Mouse (Mus musculus) kidney, embryonic 15.5 days (tissue): Measurements from ENCODE around the gene Kif13a. TPM values are rescaled to one million over a fixed set of nuclear protein-coding genes. Genes with fewer than 3 reads are reported as not detected.

ENCODE experiments used
- ATAC-seq: fragments of 200-750 bp; cut with Nextera tagmentation; replicated peaks from 2 replicates; pipeline ENCODE4 v1.8.0; 2017; ENCODE audit warnings: moderate TSS enrichment; ENCODE audit not compliant: low FRiP score
- H3K27ac ChIP-seq: fragments of 300-500 bp; sonication (generic); 2 replicates; pipeline ENCODE4 v1.5.1; 2015; ENCODE audit warnings: mild to moderate bottlenecking, inconsistent platforms
- H3K27me3 ChIP-seq: fragments of 300-500 bp; sonication (generic); 2 replicates; pipeline ENCODE4 v1.6.1; 2015; ENCODE audit warnings: inconsistent platforms
- H3K36me3 ChIP-seq: fragments of 300-500 bp; sonication (generic); 2 replicates; pipeline ENCODE4 v1.6.1; 2015; ENCODE audit warnings: inconsistent platforms
- H3K4me1 ChIP-seq: fragments of 300-500 bp; sonication (generic); 2 replicates; pipeline ENCODE4 v1.6.1; 2015; ENCODE audit warnings: inconsistent platforms
- H3K4me2 ChIP-seq: fragments of 300-500 bp; sonication (generic); 2 replicates; pipeline ENCODE4 v1.6.1; 2015; ENCODE audit warnings: moderate library complexity, mild to moderate bottlenecking, inconsistent platforms
- H3K4me3 ChIP-seq: fragments of 300-500 bp; sonication (generic); replicated peaks from 2 replicates; pipeline ENCODE4 v1.5.1; 2015; ENCODE audit warnings: mild to moderate bottlenecking, inconsistent platforms
- H3K9ac ChIP-seq: fragments of 300-500 bp; sonication (generic); 2 replicates; pipeline ENCODE4 v1.6.1; 2015; ENCODE audit warnings: mild to moderate bottlenecking, inconsistent platforms
- H3K9me3 ChIP-seq: fragments of 300-500 bp; sonication (generic); replicated peaks from 2 replicates; pipeline ENCODE4 v1.6.1; 2016; ENCODE audit warnings: inconsistent platforms
- WGBS: fragments of 180-500 bp; shearing (Covaris S2); methylation state at CpG from one replicate; pipeline ENCODE4 v1.1.7; 2015; ENCODE audit warnings: mixed read lengths; 5-methylcytosine and 5-hydroxymethylcytosine counted together
- polyA plus RNA-seq: library from polyadenylated mRNA; unstranded; fragments of >200 nt; fragmentation: Nextera tagmentation; extraction: Ambion mirVana; gene quantifications from 2 replicates; pipeline ENCODE4 v1.2.1, GENCODE M21; 2015

Kif13a gene
- polyA plus RNA-seq, 1 experiment from 2014 or later = 14.3 TPM

DNA sequence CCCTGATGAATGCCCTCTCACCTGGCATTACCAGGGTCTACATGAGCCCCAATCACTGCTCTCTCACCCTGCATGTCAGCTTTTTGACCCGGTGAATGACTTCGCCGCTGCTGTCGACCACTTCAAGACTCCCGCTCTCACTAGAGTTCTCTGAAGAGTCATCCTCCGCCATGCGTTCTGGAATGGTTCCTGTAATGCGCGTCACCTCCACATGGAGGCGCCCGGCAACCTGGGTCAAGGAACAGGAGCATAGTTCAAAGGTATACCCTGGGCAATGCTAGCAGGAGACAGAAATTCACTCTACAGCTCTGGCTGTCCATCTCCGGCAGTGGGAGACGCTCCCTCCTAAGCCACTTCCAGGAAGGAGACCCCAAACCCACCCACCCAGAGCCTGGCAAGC lies 135.8 kb downstream of the Kif13a start:
- WGBS = 85% methylated on average over 13 of the region's 13 CpGs
- Histone ChIP-seq H3K9me3 (no peaks in the 10 kb centered on the region), H3K27me3 (no peaks in the 10 kb centered on the region), H3K4me1 (no peaks in the 10 kb centered on the region), H3K36me3 (peaks cover 60% of the 10 kb centered on the region), H3K4me2 (no peak overlapping the region), H3K4me3 (no peak overlapping the region), H3K27ac (no peak overlapping the region), H3K9ac (no peak overlapping the region)
- no peak for ATAC-seq

DNA sequence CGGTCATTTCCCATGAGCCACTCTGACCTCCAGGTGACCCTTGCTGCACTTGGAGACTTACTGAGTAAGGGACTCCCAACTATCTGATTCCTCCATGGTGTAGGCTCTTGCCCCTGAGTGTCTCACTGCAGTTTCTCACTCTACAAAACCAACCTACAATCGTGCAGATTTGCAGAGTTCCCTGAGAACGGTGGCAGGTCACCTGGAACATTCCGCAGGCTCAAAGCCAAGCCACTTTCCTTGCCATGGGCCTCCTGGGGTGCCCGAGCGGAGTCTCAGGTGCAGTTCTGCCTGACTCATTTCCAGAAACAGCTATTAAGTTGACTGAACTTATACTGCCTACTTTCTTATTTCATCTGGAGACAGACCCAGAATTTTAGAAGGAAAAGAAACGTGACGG lies 141.2 kb downstream of the Kif13a start:
- peak overlapping the region; percentile 78 for H3K27ac ChIP-seq
- no peak overlapping the region for H3K4me3 ChIP-seq
- peaks cover 6% of the 10 kb centered on the region for H3K4me1 ChIP-seq
- 48% methylated on average over 8 of the region's 8 CpGs for WGBS
- no peak overlapping the region for H3K9ac ChIP-seq
- no peaks in the 10 kb centered on the region for H3K9me3 ChIP-seq
- H3K36me3 ChIP-seq = peaks cover 54% of the 10 kb centered on the region
- ATAC-seq = no peak
- no peak overlapping the region for H3K4me2 ChIP-seq
- no peaks in the 10 kb centered on the region for H3K27me3 ChIP-seq

DNA sequence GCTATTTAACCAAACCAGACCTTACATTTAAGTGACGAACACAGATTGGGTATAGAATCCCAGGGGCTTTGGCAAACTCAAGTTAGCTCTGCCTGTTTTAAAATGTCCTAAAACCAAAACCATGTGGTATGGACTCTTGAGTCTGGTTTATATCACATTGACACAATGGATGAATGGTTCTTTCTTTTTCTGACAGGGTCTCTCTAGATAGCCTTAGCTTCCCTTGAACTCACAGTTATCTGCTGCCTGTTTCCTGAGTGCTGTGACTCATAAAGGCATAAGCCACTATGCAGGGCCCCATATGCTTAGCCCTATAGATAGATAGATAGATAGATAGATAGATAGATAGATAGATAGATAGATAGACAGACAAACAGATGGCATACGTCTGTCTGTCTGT lies 142.8 kb downstream of the Kif13a start:
- Histone ChIP-seq H3K4me2 (no peak overlapping the region), H3K27ac (no peak overlapping the region)

DNA sequence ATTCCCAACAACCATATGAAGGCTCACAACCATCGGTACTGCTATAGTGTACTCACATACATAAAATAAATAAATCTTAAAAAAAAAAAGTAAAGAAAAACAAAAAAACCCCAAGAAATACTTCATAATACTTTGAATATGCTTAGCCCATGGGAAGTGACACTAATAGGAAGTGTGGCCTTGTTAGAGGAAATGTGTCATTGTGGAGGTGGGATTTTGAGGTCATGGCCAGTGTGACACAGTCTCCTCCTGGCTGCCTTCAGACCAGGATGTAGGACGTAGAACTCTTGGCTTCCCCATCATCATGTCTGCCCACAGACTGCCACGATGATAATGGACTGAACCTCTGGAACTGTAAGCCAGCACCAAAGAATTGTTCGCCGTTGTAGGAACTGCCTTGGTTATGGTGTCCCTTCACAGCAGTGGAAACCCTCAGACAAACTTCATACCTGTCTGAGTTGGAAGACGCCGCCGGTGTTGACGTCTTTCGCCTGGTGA lies 143.6 kb downstream of the Kif13a start:
- Histone ChIP-seq H3K36me3 (peaks cover 48% of the 10 kb centered on the region), H3K4me3 (no peak overlapping the region), H3K4me1 (peaks cover 6% of the 10 kb centered on the region), H3K4me2 (no peak overlapping the region), H3K9ac (no peak overlapping the region), H3K27me3 (no peaks in the 10 kb centered on the region), H3K27ac (no peak overlapping the region), H3K9me3 (no peaks in the 10 kb centered on the region)
- ATAC-seq = no peak
- WGBS = 93% methylated on average over 10 of the region's 10 CpGs

More for the DNA sequence above, 142.8 kb downstream of the Kif13a start:
- no peak overlapping the region for H3K9ac ChIP-seq
- H3K4me3 ChIP-seq = no peak overlapping the region
- no peaks in the 10 kb centered on the region for H3K27me3 ChIP-seq
- H3K36me3 ChIP-seq = peaks cover 49% of the 10 kb centered on the region
- ATAC-seq = no peak
- WGBS = 81% methylated on average over 2 of the region's 2 CpGs
- peaks cover 6% of the 10 kb centered on the region for H3K4me1 ChIP-seq
- H3K9me3 ChIP-seq = no peaks in the 10 kb centered on the region

DNA sequence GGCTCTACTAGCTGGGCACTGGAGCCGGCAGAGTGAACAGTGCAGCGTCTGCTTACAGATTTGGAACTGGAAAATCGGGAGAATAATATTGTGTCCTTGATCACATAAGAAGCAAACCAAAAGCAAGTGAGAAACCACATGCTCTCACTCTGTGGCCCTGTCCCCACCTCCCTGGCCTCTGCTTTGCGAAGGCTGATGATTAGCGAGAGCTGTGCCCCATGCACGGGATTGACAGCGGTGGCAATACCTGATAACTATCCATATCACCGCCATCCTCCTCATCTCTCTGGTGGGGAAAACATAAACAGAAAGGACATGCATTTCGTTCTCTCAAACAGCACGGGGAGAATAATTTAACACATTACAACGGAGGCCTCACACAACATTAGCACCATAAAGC lies 149.3 kb downstream of the Kif13a start:
- WGBS = 76% methylated on average over 11 of the region's 11 CpGs

DNA sequence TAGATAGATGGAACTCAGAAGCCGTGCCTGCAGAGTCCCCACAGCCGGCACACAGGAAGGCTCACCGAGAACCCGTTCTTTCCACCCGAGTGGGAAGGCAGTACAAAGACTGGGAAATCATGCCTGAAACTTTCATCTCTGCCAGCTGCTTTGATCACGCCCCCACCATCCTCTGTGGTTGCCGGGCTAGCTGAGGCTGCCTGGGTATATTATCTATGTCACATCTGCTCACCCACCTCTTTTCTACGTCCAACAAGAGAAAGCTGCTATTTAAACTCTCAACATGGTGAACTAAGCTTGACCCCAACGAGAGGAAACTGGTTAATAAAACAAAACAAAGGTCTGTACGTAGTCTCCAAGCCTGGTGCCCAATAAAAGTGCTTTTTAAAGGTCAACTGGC lies 149.8 kb downstream of the Kif13a start:
- H3K27me3 ChIP-seq = no peaks in the 10 kb centered on the region
- peak overlapping the region; percentile 43 for H3K27ac ChIP-seq
- ATAC-seq = no peak
- H3K4me3 ChIP-seq = no peak overlapping the region
- H3K4me1 ChIP-seq = peaks cover 11% of the 10 kb centered on the region
- no peak overlapping the region for H3K9ac ChIP-seq
- H3K4me2 ChIP-seq = no peak overlapping the region
- no peaks in the 10 kb centered on the region for H3K9me3 ChIP-seq
- 34% methylated on average over 10 of the region's 10 CpGs for WGBS
- peaks cover 31% of the 10 kb centered on the region for H3K36me3 ChIP-seq

More for the DNA sequence above, 149.3 kb downstream of the Kif13a start:
- peak overlapping the region; percentile 43 for H3K27ac ChIP-seq
- ATAC-seq = no peak
- peaks cover 11% of the 10 kb centered on the region for H3K4me1 ChIP-seq
- H3K27me3 ChIP-seq = no peaks in the 10 kb centered on the region
- no peaks in the 10 kb centered on the region for H3K9me3 ChIP-seq
- H3K4me2 ChIP-seq = no peak overlapping the region
- no peak overlapping the region for H3K9ac ChIP-seq
- H3K4me3 ChIP-seq = no peak overlapping the region
- H3K36me3 ChIP-seq = peaks cover 29% of the 10 kb centered on the region

DNA sequence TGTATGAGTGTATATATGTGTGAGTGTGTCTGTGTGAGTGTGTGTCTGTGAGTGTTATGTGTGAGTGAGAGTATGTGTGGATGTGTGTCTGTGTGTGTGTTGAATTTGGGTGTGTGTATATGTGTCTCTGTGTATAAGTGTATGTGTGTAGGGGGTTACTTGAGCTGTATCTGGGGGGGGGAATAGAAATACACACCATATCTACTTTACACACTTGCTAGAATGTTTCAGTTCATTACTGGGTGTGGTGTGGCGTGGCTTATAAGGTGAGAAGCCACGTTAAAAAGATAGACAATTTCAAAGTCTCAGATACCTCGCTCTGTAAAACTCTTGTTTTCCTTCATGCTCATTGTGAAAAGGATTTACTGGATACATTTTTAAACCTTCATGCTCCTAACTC lies 152.2 kb downstream of the Kif13a start:
- H3K4me1 ChIP-seq = peaks cover 11% of the 10 kb centered on the region
- 91% methylated on average over 3 of the region's 3 CpGs for WGBS
- peaks cover 37% of the 10 kb centered on the region for H3K36me3 ChIP-seq
- no peaks in the 10 kb centered on the region for H3K9me3 ChIP-seq
- H3K27ac ChIP-seq = no peak overlapping the region
- H3K9ac ChIP-seq = no peak overlapping the region
- H3K27me3 ChIP-seq = no peaks in the 10 kb centered on the region
- H3K4me2 ChIP-seq = no peak overlapping the region
- no peak overlapping the region for H3K4me3 ChIP-seq
- no peak for ATAC-seq

DNA sequence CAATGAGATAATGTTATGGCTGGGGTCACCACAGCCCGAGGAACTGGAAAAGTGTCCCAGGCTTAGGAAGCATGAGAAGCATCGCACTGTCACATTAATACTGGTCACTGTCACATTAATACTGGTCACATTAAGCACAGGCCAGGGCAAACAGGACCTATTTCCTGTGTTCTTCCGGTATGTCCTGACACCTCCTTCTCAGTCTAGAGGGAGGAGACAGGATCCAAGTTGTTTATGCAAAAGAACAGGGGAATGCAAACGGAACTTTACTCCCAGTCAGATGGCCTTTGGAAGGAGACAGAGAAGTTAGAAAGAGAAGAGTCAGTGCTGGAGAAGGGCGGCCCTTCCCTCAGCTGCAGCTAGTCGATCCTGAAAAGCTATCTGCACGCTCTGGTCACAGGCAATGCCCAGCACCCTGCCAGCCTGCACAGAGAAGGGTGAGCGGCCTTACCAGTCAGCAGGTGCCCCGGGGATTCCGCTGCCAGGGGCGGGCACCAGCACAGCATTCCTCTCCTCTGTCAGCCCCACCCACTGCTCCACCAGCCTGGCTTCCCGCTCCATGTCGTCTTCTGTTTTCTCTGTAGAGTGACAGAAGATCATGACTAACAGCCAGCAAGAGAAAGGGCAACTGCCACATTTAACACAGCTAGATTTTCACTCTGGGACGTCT lies 152.9 kb downstream of the Kif13a start:
- Histone ChIP-seq H3K4me3 (no peak overlapping the region), H3K9ac (no peak overlapping the region), H3K4me2 (no peak overlapping the region), H3K36me3 (peaks cover 42% of the 10 kb centered on the region), H3K27ac (no peak overlapping the region), H3K27me3 (no peaks in the 10 kb centered on the region), H3K9me3 (no peaks in the 10 kb centered on the region), H3K4me1 (peaks cover 11% of the 10 kb centered on the region)
- 64% methylated on average over 14 of the region's 14 CpGs for WGBS
- no peak for ATAC-seq

DNA sequence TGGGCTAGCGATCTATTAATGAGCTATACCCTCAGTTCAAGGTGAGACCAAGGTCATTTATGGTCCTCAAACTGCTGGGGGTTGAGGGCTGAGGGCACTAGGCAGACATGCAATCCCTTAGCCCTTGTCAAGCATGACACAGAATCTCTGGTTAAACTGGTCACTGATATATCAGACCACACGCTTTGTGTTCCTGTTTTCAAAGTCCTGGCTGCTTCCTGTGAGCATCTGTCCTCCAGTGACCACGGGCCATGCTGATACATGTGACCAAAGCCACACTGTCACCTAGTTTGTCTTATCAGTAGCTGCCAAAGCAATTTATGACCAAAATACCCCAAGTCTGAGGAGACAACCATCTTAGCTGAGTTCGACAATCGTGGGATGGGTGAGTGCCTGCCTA lies 154.7 kb downstream of the Kif13a start:
- H3K4me2 ChIP-seq = no peak overlapping the region
- no peaks in the 10 kb centered on the region for H3K9me3 ChIP-seq
- no peak overlapping the region for H3K9ac ChIP-seq
- no peak for ATAC-seq
- no peak overlapping the region for H3K4me3 ChIP-seq
- no peak overlapping the region for H3K27ac ChIP-seq
- WGBS = 88% methylated on average over 5 of the region's 5 CpGs
- H3K27me3 ChIP-seq = no peaks in the 10 kb centered on the region
- H3K36me3 ChIP-seq = peaks cover 60% of the 10 kb centered on the region
- peaks cover 6% of the 10 kb centered on the region for H3K4me1 ChIP-seq

DNA sequence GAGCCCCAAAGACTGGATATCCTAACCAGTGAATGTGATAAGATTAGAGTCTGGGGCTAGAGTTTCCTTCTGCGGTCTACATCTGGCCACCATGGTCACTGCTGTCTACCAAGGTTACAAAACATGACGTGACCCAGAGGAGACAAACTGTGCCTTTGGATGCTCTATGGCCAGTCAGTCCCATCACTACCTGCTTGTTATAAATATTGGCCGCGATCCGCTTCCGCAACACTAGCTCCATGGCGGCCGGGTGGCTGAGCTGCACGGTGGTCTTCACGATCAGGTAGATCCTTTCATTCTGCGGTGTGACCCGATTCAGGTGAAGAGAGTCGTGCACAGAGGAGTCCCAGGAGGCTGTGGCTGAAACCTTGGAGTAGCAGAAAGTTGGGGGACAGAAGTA lies 157.1 kb downstream of the Kif13a start:
- no peak overlapping the region for H3K9ac ChIP-seq
- no peaks in the 10 kb centered on the region for H3K27me3 ChIP-seq
- H3K9me3 ChIP-seq = no peaks in the 10 kb centered on the region
- ATAC-seq = no peak
- no peak overlapping the region for H3K27ac ChIP-seq
- H3K36me3 ChIP-seq = peaks cover 72% of the 10 kb centered on the region
- H3K4me2 ChIP-seq = no peak overlapping the region
- no peaks in the 10 kb centered on the region for H3K4me1 ChIP-seq
- no peak overlapping the region for H3K4me3 ChIP-seq
- 94% methylated on average over 13 of the region's 13 CpGs for WGBS

DNA sequence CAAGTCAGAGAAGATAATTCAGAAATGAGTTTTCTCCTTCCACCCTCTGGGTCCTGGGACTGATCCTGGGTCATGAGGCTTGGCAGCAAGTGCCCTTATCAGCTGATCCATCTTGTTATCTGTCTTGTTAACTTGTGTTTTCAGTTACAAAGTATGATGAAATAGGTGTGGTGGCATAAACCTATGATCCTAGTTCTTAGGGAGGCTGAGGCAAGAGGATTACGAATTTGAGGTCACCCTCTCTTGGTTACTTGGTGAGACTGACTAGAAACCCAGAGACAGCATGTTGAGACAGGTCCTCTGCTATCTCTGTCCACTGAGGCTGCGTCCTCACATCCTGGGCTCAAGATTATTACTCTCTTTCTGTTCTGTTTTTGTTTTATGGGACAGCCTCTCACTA lies 164.3 kb downstream of the Kif13a start:
- H3K9ac ChIP-seq = no peak overlapping the region
- peaks cover 4% of the 10 kb centered on the region for H3K4me1 ChIP-seq
- H3K27me3 ChIP-seq = no peaks in the 10 kb centered on the region
- ATAC-seq = no peak
- no peaks in the 10 kb centered on the region for H3K9me3 ChIP-seq
- H3K36me3 ChIP-seq = peaks cover 67% of the 10 kb centered on the region
- H3K4me2 ChIP-seq = no peak overlapping the region
- no peak overlapping the region for H3K4me3 ChIP-seq
- no peak overlapping the region for H3K27ac ChIP-seq
- WGBS = 92% methylated on average over 2 of the region's 2 CpGs

DNA sequence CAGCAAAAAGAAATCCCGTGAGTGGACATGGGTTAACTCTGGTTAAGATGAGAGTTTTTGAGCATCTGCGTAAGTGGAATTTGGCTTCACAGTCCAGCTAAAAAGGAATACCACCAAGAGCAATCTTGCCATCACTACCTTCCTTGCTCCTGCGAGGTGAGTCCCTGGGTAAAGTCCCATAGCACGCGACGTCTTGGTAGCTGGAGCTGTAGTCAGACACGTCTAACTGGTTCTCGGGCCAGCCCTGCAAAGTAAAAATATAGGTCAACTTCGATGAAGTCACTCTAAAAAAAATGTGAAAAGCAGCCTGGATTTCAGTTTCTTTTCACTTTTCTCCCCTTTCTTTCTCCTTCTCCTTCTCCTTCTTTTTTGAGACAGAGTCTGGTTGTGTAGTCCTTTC lies 166.5 kb downstream of the Kif13a start:
- peaks cover 69% of the 10 kb centered on the region for H3K36me3 ChIP-seq
- H3K27me3 ChIP-seq = no peaks in the 10 kb centered on the region
- H3K9ac ChIP-seq = no peak overlapping the region
- 87% methylated on average over 9 of the region's 9 CpGs for WGBS
- no peak overlapping the region for H3K4me3 ChIP-seq
- H3K4me2 ChIP-seq = no peak overlapping the region
- no peak overlapping the region for H3K27ac ChIP-seq
- no peaks in the 10 kb centered on the region for H3K9me3 ChIP-seq
- peaks cover 4% of the 10 kb centered on the region for H3K4me1 ChIP-seq
- no peak for ATAC-seq

DNA sequence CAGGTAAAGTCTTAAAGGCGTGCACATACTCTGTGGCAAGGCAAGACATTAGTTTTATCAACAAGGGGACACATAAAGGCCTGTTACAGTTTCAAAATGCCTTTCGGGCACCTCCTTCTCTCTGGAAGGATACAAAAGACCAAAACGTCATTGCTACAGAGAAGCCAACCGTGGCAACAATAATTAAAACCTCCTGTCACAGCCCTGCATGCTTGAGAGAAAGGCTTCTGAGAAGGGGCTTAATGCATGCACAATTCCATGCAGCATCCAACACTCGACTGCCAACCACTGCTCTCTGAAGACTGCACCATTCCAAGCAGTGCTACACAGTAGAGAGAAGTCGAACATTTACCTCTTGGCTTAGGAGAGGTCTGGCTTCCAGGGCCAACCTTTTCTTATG lies 168.7 kb downstream of the Kif13a start:
- no peak overlapping the region for H3K9ac ChIP-seq
- WGBS = 55% methylated on average over 6 of the region's 6 CpGs
- peak overlapping the region; percentile 39; the same call in 1 of the 2 replicates for H3K27ac ChIP-seq
- no peak overlapping the region for H3K4me2 ChIP-seq
- no peaks in the 10 kb centered on the region for H3K27me3 ChIP-seq
- no peak overlapping the region for H3K4me3 ChIP-seq
- H3K9me3 ChIP-seq = no peaks in the 10 kb centered on the region
- H3K4me1 ChIP-seq = peaks cover 4% of the 10 kb centered on the region
- ATAC-seq = 0 out of 2 replicates have a peak, but pooled peaks have one; percentile 22
- H3K36me3 ChIP-seq = peaks cover 54% of the 10 kb centered on the region
